Mouse (Mus musculus) megakaryocyte, embryonic 14.5 days (primary cell): ENCODE measurements around the gene Slc7a5.

Experiments
- FLI1 ChIP-seq: IDR thresholded peaks from 2 replicates; pipeline ENCODE4 v1.6.1; 2012; ENCODE audit warnings: low read length, inconsistent platforms, mixed read lengths
- GATA1 ChIP-seq: IDR thresholded peaks from 3 replicates; pipeline ENCODE4 v1.6.1; 2012; ENCODE audit warnings: mixed read lengths, low read length, inconsistent platforms, borderline replicate concordance

DNA sequence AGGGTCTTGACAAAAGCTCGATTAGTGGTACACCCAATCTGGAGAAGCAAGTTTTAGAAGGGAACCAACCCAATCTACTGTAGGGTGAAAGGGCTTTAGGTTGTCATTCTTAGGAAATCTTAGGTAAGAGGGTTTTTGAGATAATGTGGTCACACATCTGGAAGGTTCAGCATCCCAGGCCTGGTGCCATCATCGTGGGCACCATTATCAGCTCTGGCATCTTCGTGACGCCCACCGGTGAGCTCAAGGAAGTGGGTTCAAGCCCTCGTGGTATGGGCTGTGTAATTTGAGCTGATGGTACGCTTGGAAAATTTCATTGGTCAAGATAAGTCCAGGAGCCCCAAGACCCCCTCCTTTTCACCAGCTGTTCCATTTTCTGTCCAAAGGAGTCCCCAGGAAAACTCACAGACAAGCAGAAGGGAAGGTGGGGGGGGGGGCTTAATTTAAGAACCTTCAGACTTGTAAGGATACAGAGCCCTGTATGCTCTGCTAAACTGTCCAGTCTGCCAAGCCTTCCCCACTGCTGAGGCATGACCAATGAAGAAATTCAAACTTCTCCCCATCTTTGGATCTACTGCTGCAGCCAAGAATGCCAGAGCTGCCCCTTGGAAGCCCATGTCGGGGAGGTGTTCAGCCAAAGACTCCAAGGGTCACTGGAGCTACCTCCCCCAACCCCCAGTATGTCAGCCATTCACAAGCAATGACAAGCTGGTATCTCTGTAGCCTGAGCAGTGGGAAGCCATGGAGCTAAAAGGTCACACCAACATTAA lies 1.1 kb upstream of the Slc7a5 start:
- TF ChIP-seq FLI1 = no peak
- no peak for TF ChIP-seq GATA1
